Mouse (Mus musculus): ENCODE data around the gene Fgfr2.

GRCm38 (mm10) chr7:131133181-131133580 lies 1990.0 kb downstream of the Fgfr2 start:
- TF ChIP-seq EP300 (IDR thresholded peaks at IDR 0.05), result no peak
- no peak for TF ChIP-seq CTCF (IDR thresholded peaks at IDR 0.05)
